Mouse (Mus musculus) intestine, embryonic 16.5 days (tissue): ENCODE results near the gene Ms4a15. TPM values are rescaled to one million over a fixed set of nuclear protein-coding genes. Genes with fewer than 3 reads are reported as not detected.

ENCODE experiments used
- ATAC-seq: fragments of 200-750 bp; cut with Nextera tagmentation; 2 replicates; pipeline ENCODE4 v1.8.0; 2017; ENCODE audit warnings: moderate TSS enrichment, moderate library complexity
- H3K27ac ChIP-seq: fragments of 300-500 bp; sonication (generic); 2 replicates; pipeline ENCODE4 v1.5.1; 2014; ENCODE audit warnings: mild to moderate bottlenecking, low read length
- H3K27me3 ChIP-seq: fragments of 300-500 bp; sonication (generic); replicated peaks from 2 replicates; pipeline ENCODE4 v1.6.1; 2014; ENCODE audit warnings: low read length, control low read depth, mixed read lengths; ENCODE audit not compliant: control insufficient read depth, insufficient read depth
- H3K36me3 ChIP-seq: fragments of 300-500 bp; sonication (generic); 2 replicates; pipeline ENCODE4 v1.6.1; 2014; ENCODE audit warnings: low read length, control low read depth; ENCODE audit not compliant: control insufficient read depth, insufficient read depth
- H3K4me1 ChIP-seq: fragments of 300-500 bp; sonication (generic); 2 replicates; pipeline ENCODE4 v1.6.1; 2014; ENCODE audit warnings: low read length, control low read depth, mixed read lengths; ENCODE audit not compliant: control insufficient read depth, insufficient read depth
- H3K4me2 ChIP-seq: fragments of 300-500 bp; sonication (generic); 2 replicates; pipeline ENCODE4 v1.6.1; 2014; ENCODE audit warnings: low read depth, low read length, control low read depth
- H3K4me3 ChIP-seq: fragments of 300-500 bp; sonication (generic); 2 replicates; pipeline ENCODE4 v1.5.1; 2014; ENCODE audit warnings: mild to moderate bottlenecking, low read length
- H3K9ac ChIP-seq: fragments of 300-500 bp; sonication (generic); 2 replicates; pipeline ENCODE4 v1.6.1; 2014; ENCODE audit warnings: low read depth, low read length
- H3K9me3 ChIP-seq: fragments of 300-500 bp; sonication (generic); 2 replicates; pipeline ENCODE4 v1.6.1; 2016; ENCODE audit warnings: low read length, control low read depth; ENCODE audit not compliant: control insufficient read depth
- WGBS: fragments of 180-500 bp; shearing (Covaris S2); extraction: QIAGEN DNeasy Blood & Tissue Kit; methylation state at CpG from one replicate; pipeline ENCODE4 v1.1.7; 2014; 5-methylcytosine and 5-hydroxymethylcytosine counted together
- polyA plus RNA-seq: library from polyadenylated mRNA; unstranded; fragments of >200 nt; fragmentation: Nextera tagmentation; extraction: Ambion mirVana; gene quantifications from 2 replicates; pipeline ENCODE4 v1.2.1, GENCODE M21; 2015

The Ms4a15 gene
- polyA plus RNA-seq, 1 experiment from 2014 or later: 0.31 TPM

GRCm38 (mm10) chr19:10948416-10948815, 44.6 kb downstream of the Ms4a15 start:
- Histone ChIP-seq H3K4me2 (peak overlapping the region; percentile 70), H3K9me3 (no peaks in the 10 kb centered on the region), H3K4me1 (peaks cover 29% of the 10 kb centered on the region), H3K27ac (peak overlapping the region; percentile 23; the same call in 1 of the 2 replicates), H3K9ac (peak overlapping the region; percentile 73), H3K4me3 (peak overlapping the region; percentile 58), H3K36me3 (peaks cover 4% of the 10 kb centered on the region), H3K27me3 (no peaks in the 10 kb centered on the region)
- no peak for ATAC-seq
- under 1% methylated on average over 20 of the region's 20 CpGs for WGBS

- Histone ChIP-seq H3K36me3 (peaks cover 8% of the 10 kb centered on the region), H3K4me2 (peak overlapping the region; percentile 70), H3K4me3 (peak overlapping the region; percentile 58), H3K27ac (no peak overlapping the region), H3K9ac (peak overlapping the region; percentile 73), H3K9me3 (no peaks in the 10 kb centered on the region), H3K4me1 (peaks cover 29% of the 10 kb centered on the region), H3K27me3 (no peaks in the 10 kb centered on the region)
- no peak for ATAC-seq
- 82% methylated on average over 5 of the region's 5 CpGs for WGBS
Observed at GRCm38 (mm10) chr19:10947219-10947618, 45.8 kb downstream of the Ms4a15 start.

- no peak for ATAC-seq
- H3K27me3 ChIP-seq: no peaks in the 10 kb centered on the region
- 85% methylated on average over 3 of the region's 3 CpGs for WGBS
- 0 out of 2 replicates have a peak overlapping the region, but pooled peaks have one; percentile 58 for H3K4me3 ChIP-seq
- no peaks in the 10 kb centered on the region for H3K9me3 ChIP-seq
- peaks cover 23% of the 10 kb centered on the region for H3K4me1 ChIP-seq
- peak overlapping the region; percentile 73 for H3K9ac ChIP-seq
- H3K27ac ChIP-seq: no peak overlapping the region
- H3K36me3 ChIP-seq: peaks cover 8% of the 10 kb centered on the region
- no peak overlapping the region for H3K4me2 ChIP-seq
Observed at GRCm38 (mm10) chr19:10946506-10946905, 46.5 kb downstream of the Ms4a15 start.

- Histone ChIP-seq H3K4me2 (no peak overlapping the region), H3K9ac (no peak overlapping the region), H3K9me3 (no peaks in the 10 kb centered on the region), H3K4me3 (no peak overlapping the region), H3K4me1 (peaks cover 28% of the 10 kb centered on the region), H3K36me3 (peaks cover 8% of the 10 kb centered on the region), H3K27me3 (no peaks in the 10 kb centered on the region), H3K27ac (no peak overlapping the region)
- whole genome bisulfite sequencing: 80% methylated on average over 3 of the region's 3 CpGs
- ATAC-seq: no peak
Observed at GRCm38 (mm10) chr19:10943955-10944354, 49.1 kb downstream of the Ms4a15 start.

- Histone ChIP-seq H3K9me3 (no peaks in the 10 kb centered on the region), H3K4me1 (peaks cover 11% of the 10 kb centered on the region), H3K27ac (no peak overlapping the region), H3K4me2 (peak overlapping the region; percentile 69), H3K36me3 (peaks cover 8% of the 10 kb centered on the region), H3K9ac (peak overlapping the region; percentile 66), H3K4me3 (peak overlapping the region; percentile 39), H3K27me3 (no peaks in the 10 kb centered on the region)
- peak; percentile 51 for ATAC-seq
- WGBS: 5% methylated on average over 40 of the region's 40 CpGs
Observed at GRCm38 (mm10) chr19:10940801-10941457, 52.1 kb downstream of the Ms4a15 start.

GRCm38 (mm10) chr19:10940097-10940800, 52.8 kb downstream of the Ms4a15 start:
- Histone ChIP-seq H3K4me3 (peak overlapping the region; percentile 39), H3K36me3 (peaks cover 8% of the 10 kb centered on the region), H3K4me2 (peak overlapping the region; percentile 69), H3K27me3 (no peaks in the 10 kb centered on the region), H3K9ac (peak overlapping the region; percentile 66), H3K9me3 (no peaks in the 10 kb centered on the region), H3K4me1 (peaks cover 11% of the 10 kb centered on the region), H3K27ac (no peak overlapping the region)
- peak; percentile 84 for ATAC-seq
- 20% methylated on average over 37 of the region's 37 CpGs for WGBS

- WGBS: 29% methylated on average over 3 of the region's 3 CpGs
- ATAC-seq: peak; percentile 30; the same call in 1 of the 2 replicates
Observed at GRCm38 (mm10) chr19:10938771-10939170, 54.3 kb downstream of the Ms4a15 start.

GRCm38 (mm10) chr19:10937110-10937563, 55.9 kb downstream of the Ms4a15 start, which contains the start of gene Ptgdr2:
Ptgdr2 (plus strand) TSS chr19:10937160.
- no peaks in the 10 kb centered on the region for H3K36me3 ChIP-seq
- WGBS: 44% methylated on average over 5 of the region's 5 CpGs

More at GRCm38 (mm10) chr19:10938771-10939170, 54.3 kb downstream of the Ms4a15 start:
- Histone ChIP-seq H3K9me3 (no peaks in the 10 kb centered on the region), H3K4me1 (peaks cover 11% of the 10 kb centered on the region), H3K27ac (no peak overlapping the region), H3K27me3 (no peaks in the 10 kb centered on the region), H3K4me3 (no peak overlapping the region), H3K36me3 (peaks cover 4% of the 10 kb centered on the region; the same call in 1 of the 2 replicates), H3K4me2 (no peak overlapping the region), H3K9ac (no peak overlapping the region)

GRCm38 (mm10) chr19:10936077-10936476, 57.0 kb downstream of the Ms4a15 start:
- 87% methylated on average over 5 of the region's 5 CpGs for WGBS
- H3K27me3 ChIP-seq: no peaks in the 10 kb centered on the region
- no peak for ATAC-seq

More at GRCm38 (mm10) chr19:10937110-10937563, 55.9 kb downstream of the Ms4a15 start, which contains the start of gene Ptgdr2:
- Histone ChIP-seq H3K9ac (no peak within 1 kb of the TSS), H3K4me3 (no peak within 1 kb of the TSS), H3K27ac (no peak within 1 kb of the TSS), H3K4me1 (peaks cover 11% of the 10 kb centered on the region), H3K27me3 (no peaks in the 10 kb centered on the region), H3K4me2 (no peak within 1 kb of the TSS), H3K9me3 (no peaks in the 10 kb centered on the region)
- no peak for ATAC-seq

More at GRCm38 (mm10) chr19:10936077-10936476, 57.0 kb downstream of the Ms4a15 start:
- no peak overlapping the region for H3K4me3 ChIP-seq
- H3K4me1 ChIP-seq: peaks cover 10% of the 10 kb centered on the region
- H3K27ac ChIP-seq: no peak overlapping the region
- H3K36me3 ChIP-seq: no peaks in the 10 kb centered on the region
- no peak overlapping the region for H3K4me2 ChIP-seq
- H3K9me3 ChIP-seq: no peaks in the 10 kb centered on the region
- H3K9ac ChIP-seq: no peak overlapping the region
